Mouse (Mus musculus): ENCODE data around the gene Dhx16.

DNA sequence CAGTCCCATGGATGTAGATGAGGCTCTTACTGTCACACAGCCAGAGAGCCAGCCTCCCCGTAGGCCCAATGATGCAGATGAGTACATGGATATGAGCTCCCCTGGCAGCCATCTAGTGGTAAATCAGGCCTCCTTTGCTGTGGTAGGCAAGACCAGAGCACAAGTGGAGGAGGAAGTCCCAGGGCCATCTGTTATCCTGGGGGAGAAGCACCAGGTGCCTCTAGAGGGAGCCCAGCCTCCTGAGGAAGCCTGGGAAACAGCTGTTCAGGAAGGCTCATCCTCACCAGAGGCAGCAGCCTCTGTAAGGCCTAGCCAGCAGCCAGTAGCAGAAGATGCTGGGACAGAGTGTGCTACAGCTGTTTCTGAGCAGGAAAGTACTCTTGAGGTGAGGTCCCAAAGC is 31.5 kb upstream of the Dhx16 start:
- TF ChIP-seq CTCF (IDR thresholded peaks at IDR 0.05; ENCODE audit: control insufficient read depth, insufficient read depth, insufficient replicate concordance, low read depth, low read length) (no peak), POLR2A (IDR thresholded peaks at IDR 0.05; ENCODE audit: control insufficient read depth, low read depth, low read length) (no peak)
